In the genomic region with DNA sequence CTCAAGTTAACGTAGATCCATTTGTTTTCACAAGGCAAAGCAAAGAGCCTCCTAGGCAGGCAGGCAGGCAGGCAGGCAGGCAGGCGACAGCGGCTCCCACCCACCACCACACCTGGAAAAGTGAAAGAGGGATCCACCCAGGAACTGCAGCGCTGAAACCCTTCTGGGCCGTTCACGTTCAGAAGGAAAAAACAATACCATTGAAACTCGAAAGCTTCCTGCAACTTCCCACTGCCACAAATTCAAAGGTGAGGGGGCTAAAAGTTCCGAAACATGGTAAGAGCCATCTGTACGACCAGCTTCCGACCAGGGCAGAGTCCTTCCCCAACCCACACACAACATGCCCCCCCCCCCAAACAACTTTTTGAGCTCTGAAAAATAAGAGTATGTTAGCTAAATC, we compare ENCODE assay signal across 8 mouse cellular contexts. TPM values are rescaled to one million over a fixed set of nuclear protein-coding genes. Genes with fewer than 3 reads are reported as not detected.
DNase-seq lines count a peak whose midpoint lies in the region; ATAC-seq and TF ChIP-seq lines count a peak whose summit lies in the region.
"Had no signal": no experiment of that assay in that cellular context is flagged by ENCODE, and none has a peak within 500 bp of the region (broad histone marks: within the 10 kb centered on the region; RNA-seq: fewer than 3 reads in every experiment).

No protein-coding gene starts in this region.

- no peaks in the 10 kb centered on the region for H3K27me3 ChIP-seq in hindbrain, embryonic 16.5 days (replicated peaks; ENCODE audit: control insufficient read depth, insufficient read depth, low read length)
- no peaks in the 10 kb centered on the region for H3K27me3 ChIP-seq in lung, embryonic 16.5 days (ENCODE audit: control insufficient read depth, insufficient read depth, low read depth, low read length)

- no peak for TF ChIP-seq CTCF in embryonic fibroblast, embryonic 13.5 days (IDR thresholded peaks at IDR 0.05; ENCODE audit: borderline replicate concordance, insufficient read depth, low read length)

- peak overlapping the region; percentile 83 for H3K4me3 ChIP-seq in embryonic fibroblast, embryonic 13.5 days (ENCODE audit: insufficient read depth, low read length)
- H3K4me3 ChIP-seq in hindbrain, embryonic 16.5 days (ENCODE audit: low read length): peak overlapping the region; percentile 64
- peak overlapping the region; percentile 74 for H3K4me3 ChIP-seq in lung, embryonic 16.5 days (ENCODE audit: low read length)

- no peak for ATAC-seq in hindbrain, embryonic 16.5 days
- ATAC-seq in lung, embryonic 16.5 days (ENCODE audit: low read depth): no peak

- H3K4me1 ChIP-seq in embryonic fibroblast, embryonic 13.5 days (ENCODE audit: control insufficient read depth, insufficient read depth, low read length): peaks cover 3% of the 10 kb centered on the region; the same call in 1 of the 2 replicates
- H3K4me1 ChIP-seq in hindbrain, embryonic 16.5 days (ENCODE audit: control insufficient read depth, insufficient read depth, low read depth, low read length): peaks cover 9% of the 10 kb centered on the region
- peaks cover 16% of the 10 kb centered on the region for H3K4me1 ChIP-seq in lung, embryonic 16.5 days (replicated peaks; ENCODE audit: control insufficient read depth, insufficient read depth, low read length)

- peak overlapping the region; percentile 75 for H3K4me2 ChIP-seq in hindbrain, embryonic 16.5 days (ENCODE audit: low read length)
- H3K4me2 ChIP-seq in lung, embryonic 16.5 days (ENCODE audit: low read depth, low read length): peak overlapping the region; percentile 56

- no peak for TF ChIP-seq POLR2A in embryonic fibroblast, embryonic 13.5 days (IDR thresholded peaks at IDR 0.05; ENCODE audit: low read depth, low read length)

- DNase-seq in 3134 (ENCODE audit: extremely low read depth, insufficient read length, low spot score): peak; percentile 34
- peak; percentile 42 for DNase-seq in 416B (ENCODE audit: low read depth)
- DNase-seq in yolk sac, embryonic 10.5 days (ENCODE audit: low spot score): peak; percentile 64
- no peak for DNase-seq in testis, postnatal 14 days (ENCODE audit: low spot score)

- no peaks in the 10 kb centered on the region for H3K9me3 ChIP-seq in hindbrain, embryonic 16.5 days (ENCODE audit: control insufficient read depth, low read length)
- no peaks in the 10 kb centered on the region for H3K9me3 ChIP-seq in lung, embryonic 16.5 days (ENCODE audit: control insufficient read depth, low read length)

- H3K27ac ChIP-seq in embryonic fibroblast, embryonic 13.5 days (ENCODE audit: insufficient read depth, low read length): peak overlapping the region; percentile 73
- H3K27ac ChIP-seq in hindbrain, embryonic 16.5 days (ENCODE audit: low read depth, low read length): peak overlapping the region; percentile 92; the same call in 1 of the 2 replicates
- H3K27ac ChIP-seq in lung, embryonic 16.5 days (ENCODE audit: low read length): peak overlapping the region; percentile 69

- WGBS in hindbrain, embryonic 16.5 days: under 1% methylated on average over 10 of the region's 10 CpGs
- under 1% methylated on average over 10 of the region's 10 CpGs for WGBS in lung, embryonic 16.5 days

- no peaks in the 10 kb centered on the region for H3K36me3 ChIP-seq in hindbrain, embryonic 16.5 days (ENCODE audit: control insufficient read depth, insufficient read depth, low read length)
- peaks cover 2% of the 10 kb centered on the region; the same call in 1 of the 2 replicates for H3K36me3 ChIP-seq in lung, embryonic 16.5 days (ENCODE audit: control insufficient read depth, insufficient read depth, low read length)

- H3K9ac ChIP-seq in hindbrain, embryonic 16.5 days (ENCODE audit: low read depth, low read length): peak overlapping the region; percentile 64
- H3K9ac ChIP-seq in lung, embryonic 16.5 days (ENCODE audit: low read length): peak overlapping the region; percentile 89

RNA-seq across cellular contexts. Expression of gene Ctnnd1, which starts 0.9 kb away (rescaled TPM):
- polyA plus RNA-seq in embryonic fibroblast, embryonic 13.5 days (2011; ENCODE audit: insufficient read length, low read depth, missing spikeins): 231 and 306 TPM in 2 replicates
- 24.4 and 31.8 TPM in 2 replicates for polyA plus RNA-seq in hindbrain, embryonic 16.5 days (2015; fragmentation: Nextera tagmentation; extraction: Ambion mirVana)
- polyA plus RNA-seq in lung, embryonic 16.5 days (2015; fragmentation: Nextera tagmentation; extraction: Ambion mirVana): 64.3 and 68.4 TPM in 2 replicates

RNA-seq across cellular contexts. Expression of gene Btbd18, which starts 9.2 kb away (rescaled TPM):
- polyA plus RNA-seq in embryonic fibroblast, embryonic 13.5 days (2011; ENCODE audit: insufficient read length, low read depth, missing spikeins): not detected in 2 replicates
- 0.26 and 0.44 TPM in 2 replicates for polyA plus RNA-seq in hindbrain, embryonic 16.5 days (2015; fragmentation: Nextera tagmentation; extraction: Ambion mirVana)
- polyA plus RNA-seq in lung, embryonic 16.5 days (2015; fragmentation: Nextera tagmentation; extraction: Ambion mirVana): 0.18 and 0.35 TPM in 2 replicates
- polyA plus RNA-seq: gonadal fat pad, adult 2 months had no signal

RNA-seq across cellular contexts. Expression of gene Selenoh, which starts 20.9 kb away (rescaled TPM):
- polyA plus RNA-seq in embryonic fibroblast, embryonic 13.5 days (2011; ENCODE audit: insufficient read length, low read depth, missing spikeins): 106 and 122 TPM in 2 replicates
- 184 and 198 TPM in 2 replicates for polyA plus RNA-seq in hindbrain, embryonic 16.5 days (2015; fragmentation: Nextera tagmentation; extraction: Ambion mirVana)
- polyA plus RNA-seq in lung, embryonic 16.5 days (2015; fragmentation: Nextera tagmentation; extraction: Ambion mirVana): 315 and 316 TPM in 2 replicates

RNA-seq across cellular contexts. Expression of gene Gm28635, which starts 28.2 kb away (rescaled TPM):
- polyA plus RNA-seq in embryonic fibroblast, embryonic 13.5 days (2011; ENCODE audit: insufficient read length, low read depth, missing spikeins): not detected in 2 replicates
- not detected in 2 replicates for polyA plus RNA-seq in hindbrain, embryonic 16.5 days (2015; fragmentation: Nextera tagmentation; extraction: Ambion mirVana)
- not detected in 2 replicates for polyA plus RNA-seq in lung, embryonic 16.5 days (2015; fragmentation: Nextera tagmentation; extraction: Ambion mirVana)
- polyA plus RNA-seq: gonadal fat pad, adult 2 months had no signal

RNA-seq across cellular contexts. Expression of gene Med19, which starts 28.5 kb away (rescaled TPM):
- polyA plus RNA-seq in embryonic fibroblast, embryonic 13.5 days (2011; ENCODE audit: insufficient read length, low read depth, missing spikeins): 21.3 and 28.0 TPM in 2 replicates
- polyA plus RNA-seq in hindbrain, embryonic 16.5 days (2015; fragmentation: Nextera tagmentation; extraction: Ambion mirVana): 50.7 and 51.3 TPM in 2 replicates
- polyA plus RNA-seq in lung, embryonic 16.5 days (2015; fragmentation: Nextera tagmentation; extraction: Ambion mirVana): 34.6 and 38.0 TPM in 2 replicates
